Mouse (Mus musculus): ENCODE measurements around the gene Xrcc4. TPM values are rescaled to one million over a fixed set of nuclear protein-coding genes. Genes with fewer than 3 reads are reported as not detected.
A peak's percentile ranks its signal among the peaks of the same experiment; 100 is the strongest.

Gene Xrcc4
- polyA plus RNA-seq, 1 experiment = 2.1 TPM

DNA sequence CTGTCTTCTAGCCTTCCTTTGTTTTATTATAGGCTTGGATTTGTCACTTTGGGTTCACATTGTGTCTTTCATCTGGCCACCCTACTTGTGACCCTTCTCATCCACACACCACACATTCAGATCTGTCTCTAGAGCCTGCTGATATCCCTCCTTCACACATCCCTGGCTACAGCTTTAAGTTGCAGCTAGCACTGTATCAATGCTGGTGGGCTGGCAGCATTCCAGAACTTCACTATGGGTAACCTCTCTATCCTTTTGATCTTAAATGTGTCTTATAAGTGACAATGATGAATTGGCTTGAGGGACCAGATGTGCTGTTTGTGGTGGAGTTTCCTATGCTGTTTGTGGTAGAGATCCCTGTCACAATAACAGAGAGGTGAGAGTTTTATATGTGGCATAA lies 120.7 kb downstream of the Xrcc4 start:
- no peaks in the 10 kb centered on the region for H3K27me3 ChIP-seq (replicated peaks; ENCODE audit: control insufficient read depth, insufficient read depth, low read length)
- H3K4me1 ChIP-seq (ENCODE audit: control insufficient read depth, insufficient read depth, low read length) = no peaks in the 10 kb centered on the region
- no peak overlapping the region for H3K4me3 ChIP-seq (ENCODE audit: insufficient read depth, low read depth, low read length)
- DNase-seq = no peak
- TF ChIP-seq POLR2A (IDR thresholded peaks at IDR 0.05; ENCODE audit: low read depth, low read length) = no peak
- no peak for TF ChIP-seq CTCF (conservative IDR thresholded peaks at IDR 0.05; ENCODE audit: insufficient read depth, insufficient read length, low read depth, low read length)
- no peaks in the 10 kb centered on the region; the same call in 1 of the 2 replicates for H3K36me3 ChIP-seq (ENCODE audit: control insufficient read depth, insufficient read depth, low read length)
- H3K27ac ChIP-seq (ENCODE audit: insufficient read depth, low read depth, low read length) = no peak overlapping the region

GRCm38 (mm10) chr13:89944354-89944753 lies 145.1 kb downstream of the Xrcc4 start:
- H3K4me3 ChIP-seq (ENCODE audit: insufficient read depth, low read depth, low read length) = no peak overlapping the region
- TF ChIP-seq CTCF (conservative IDR thresholded peaks at IDR 0.05; ENCODE audit: insufficient read depth, insufficient read length, low read depth, low read length) = no peak
- TF ChIP-seq POLR2A (IDR thresholded peaks at IDR 0.05; ENCODE audit: low read depth, low read length) = no peak
- no peak for DNase-seq
- H3K27ac ChIP-seq (ENCODE audit: insufficient read depth, low read depth, low read length) = no peak overlapping the region
- no peaks in the 10 kb centered on the region for H3K4me1 ChIP-seq (ENCODE audit: control insufficient read depth, insufficient read depth, low read length)
- H3K27me3 ChIP-seq (replicated peaks; ENCODE audit: control insufficient read depth, insufficient read depth, low read length) = no peaks in the 10 kb centered on the region
- H3K36me3 ChIP-seq (ENCODE audit: control insufficient read depth, insufficient read depth, low read length) = no peaks in the 10 kb centered on the region
- WGBS = 74% methylated on average over 2 of the region's 2 CpGs

GRCm38 (mm10) chr13:89929477-89929876 lies 159.9 kb downstream of the Xrcc4 start:
- H3K36me3 ChIP-seq (ENCODE audit: control insufficient read depth, insufficient read depth, low read length) = no peaks in the 10 kb centered on the region
- no peaks in the 10 kb centered on the region for H3K27me3 ChIP-seq (replicated peaks; ENCODE audit: control insufficient read depth, insufficient read depth, low read length)
- DNase-seq = peak; percentile 74
- no peaks in the 10 kb centered on the region for H3K4me1 ChIP-seq (ENCODE audit: control insufficient read depth, insufficient read depth, low read length)
- no peak overlapping the region for H3K4me3 ChIP-seq (ENCODE audit: insufficient read depth, low read depth, low read length)
- WGBS = 6% methylated on average over 3 of the region's 3 CpGs
- H3K27ac ChIP-seq (ENCODE audit: insufficient read depth, low read depth, low read length) = no peak overlapping the region
- TF ChIP-seq CTCF (conservative IDR thresholded peaks at IDR 0.05; ENCODE audit: insufficient read depth, insufficient read length, low read depth, low read length) = no peak
- TF ChIP-seq POLR2A (IDR thresholded peaks at IDR 0.05; ENCODE audit: low read depth, low read length) = no peak

DNA sequence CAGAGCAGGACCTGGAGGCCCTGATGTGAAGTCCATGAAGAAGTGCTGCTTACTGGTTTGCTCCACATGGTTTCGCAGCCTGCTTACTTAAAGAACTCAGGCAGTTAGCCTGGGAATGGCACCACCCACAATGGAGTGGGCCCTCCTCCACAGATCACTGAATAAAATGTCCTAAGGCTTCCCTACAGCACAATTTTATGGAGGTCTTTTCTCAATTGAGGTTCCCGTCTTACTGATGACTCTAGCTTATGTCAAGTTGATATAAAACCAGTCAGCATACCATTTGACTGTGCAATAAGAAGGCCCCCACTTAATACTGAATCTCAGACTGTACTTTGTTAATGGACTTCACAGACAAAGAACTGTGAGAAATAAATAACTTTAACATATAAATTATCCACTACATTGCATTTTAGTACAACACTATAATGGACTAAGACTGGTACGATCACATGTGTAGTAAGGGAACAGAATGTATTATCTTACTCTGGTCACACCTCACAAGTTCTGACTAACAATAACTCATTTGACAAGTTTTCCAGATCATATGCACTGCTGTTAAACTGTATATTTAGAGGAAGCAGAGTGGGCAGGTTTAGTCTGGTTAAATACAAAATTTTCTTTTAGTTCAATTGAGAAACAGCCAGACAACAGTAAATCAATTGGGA lies 170.5 kb downstream of the Xrcc4 start:
- Histone ChIP-seq H3K4me3 (ENCODE audit: insufficient read depth, low read depth, low read length) (no peak overlapping the region), H3K27ac (ENCODE audit: insufficient read depth, low read depth, low read length) (no peak overlapping the region), H3K27me3 (replicated peaks; ENCODE audit: control insufficient read depth, insufficient read depth, low read length) (no peaks in the 10 kb centered on the region), H3K36me3 (ENCODE audit: control insufficient read depth, insufficient read depth, low read length) (no peaks in the 10 kb centered on the region), H3K4me1 (ENCODE audit: control insufficient read depth, insufficient read depth, low read length) (no peaks in the 10 kb centered on the region)
- no peak for DNase-seq
- TF ChIP-seq CTCF (conservative IDR thresholded peaks at IDR 0.05; ENCODE audit: insufficient read depth, insufficient read length, low read depth, low read length) = no peak
- no peak for TF ChIP-seq POLR2A (IDR thresholded peaks at IDR 0.05; ENCODE audit: low read depth, low read length)
- WGBS = 75% methylated on average over 3 of the region's 3 CpGs

DNA sequence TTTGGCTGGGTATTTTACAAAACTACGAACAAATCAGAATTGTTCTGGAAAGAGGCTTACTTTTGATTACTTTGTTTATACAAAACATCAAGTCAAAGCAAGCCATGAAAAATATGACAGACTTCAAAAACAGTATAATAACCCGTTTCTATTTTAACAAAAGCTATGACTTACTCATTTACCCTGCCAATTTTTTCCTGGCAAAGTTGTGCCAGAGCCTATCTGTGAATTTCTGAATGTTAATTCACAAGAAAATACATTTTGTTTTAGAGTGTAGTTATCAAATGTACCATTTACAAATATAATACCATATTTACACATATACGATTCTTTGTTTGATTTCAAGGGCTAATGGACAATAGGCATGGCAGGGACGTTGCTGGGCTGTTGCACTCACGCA lies 175.1 kb downstream of the Xrcc4 start:
- H3K4me1 ChIP-seq (ENCODE audit: control insufficient read depth, insufficient read depth, low read length) = no peaks in the 10 kb centered on the region
- DNase-seq = no peak
- TF ChIP-seq POLR2A (IDR thresholded peaks at IDR 0.05; ENCODE audit: low read depth, low read length) = no peak
- TF ChIP-seq CTCF (conservative IDR thresholded peaks at IDR 0.05; ENCODE audit: insufficient read depth, insufficient read length, low read depth, low read length) = no peak
- no peak overlapping the region for H3K4me3 ChIP-seq (ENCODE audit: insufficient read depth, low read depth, low read length)
- H3K27ac ChIP-seq (ENCODE audit: insufficient read depth, low read depth, low read length) = no peak overlapping the region
- no peaks in the 10 kb centered on the region for H3K36me3 ChIP-seq (ENCODE audit: control insufficient read depth, insufficient read depth, low read length)
- WGBS = 88% methylated on average over 5 of the region's 5 CpGs
- no peaks in the 10 kb centered on the region for H3K27me3 ChIP-seq (replicated peaks; ENCODE audit: control insufficient read depth, insufficient read depth, low read length)

GRCm38 (mm10) chr13:89913891-89914290 lies 175.5 kb downstream of the Xrcc4 start:
- H3K27me3 ChIP-seq (replicated peaks; ENCODE audit: control insufficient read depth, insufficient read depth, low read length) = no peaks in the 10 kb centered on the region
- H3K27ac ChIP-seq (ENCODE audit: insufficient read depth, low read depth, low read length) = no peak overlapping the region
- DNase-seq = no peak
- no peak overlapping the region for H3K4me3 ChIP-seq (ENCODE audit: insufficient read depth, low read depth, low read length)
- H3K36me3 ChIP-seq (ENCODE audit: control insufficient read depth, insufficient read depth, low read length) = no peaks in the 10 kb centered on the region
- no peaks in the 10 kb centered on the region for H3K4me1 ChIP-seq (ENCODE audit: control insufficient read depth, insufficient read depth, low read length)
- TF ChIP-seq POLR2A (IDR thresholded peaks at IDR 0.05; ENCODE audit: low read depth, low read length) (no peak), CTCF (conservative IDR thresholded peaks at IDR 0.05; ENCODE audit: insufficient read depth, insufficient read length, low read depth, low read length) (no peak)
- WGBS = 74% methylated on average over 6 of the region's 6 CpGs

DNA sequence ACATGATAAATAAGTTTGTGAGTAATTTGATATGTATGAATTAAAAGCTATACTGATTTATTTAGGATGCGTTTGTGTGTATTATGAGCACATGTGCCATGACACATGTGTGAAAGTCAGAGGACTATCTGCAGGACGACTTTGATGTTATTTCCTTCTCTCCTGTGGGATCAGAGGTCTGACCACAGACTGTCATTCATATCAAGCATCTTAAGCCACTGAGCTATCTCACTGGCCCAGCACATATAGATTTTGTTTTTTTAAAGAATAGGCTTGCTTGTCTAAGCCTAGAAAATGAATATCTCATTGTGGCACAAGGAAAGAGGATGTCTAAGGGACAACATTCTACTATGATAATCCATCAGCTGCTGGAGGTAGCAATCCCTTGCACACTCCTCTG lies 183.3 kb downstream of the Xrcc4 start:
- Histone ChIP-seq H3K4me1 (ENCODE audit: control insufficient read depth, insufficient read depth, low read length) (no peaks in the 10 kb centered on the region), H3K36me3 (ENCODE audit: control insufficient read depth, insufficient read depth, low read length) (no peaks in the 10 kb centered on the region), H3K27me3 (replicated peaks; ENCODE audit: control insufficient read depth, insufficient read depth, low read length) (no peaks in the 10 kb centered on the region), H3K27ac (ENCODE audit: insufficient read depth, low read depth, low read length) (no peak overlapping the region), H3K4me3 (ENCODE audit: insufficient read depth, low read depth, low read length) (no peak overlapping the region)
- 72% methylated on average over 2 of the region's 2 CpGs for WGBS
- DNase-seq = no peak
- TF ChIP-seq CTCF (conservative IDR thresholded peaks at IDR 0.05; ENCODE audit: insufficient read depth, insufficient read length, low read depth, low read length) = no peak
- no peak for TF ChIP-seq POLR2A (IDR thresholded peaks at IDR 0.05; ENCODE audit: low read depth, low read length)

Data from kidney, adult 2 months (tissue).